Mouse (Mus musculus): ENCODE results near the gene Ndufs8. TPM values are rescaled to one million over a fixed set of nuclear protein-coding genes. Genes with fewer than 3 reads are reported as not detected.

Ndufs8 gene
- polyA plus RNA-seq, 1 experiment from 2014 or later = 225 TPM

DNA sequence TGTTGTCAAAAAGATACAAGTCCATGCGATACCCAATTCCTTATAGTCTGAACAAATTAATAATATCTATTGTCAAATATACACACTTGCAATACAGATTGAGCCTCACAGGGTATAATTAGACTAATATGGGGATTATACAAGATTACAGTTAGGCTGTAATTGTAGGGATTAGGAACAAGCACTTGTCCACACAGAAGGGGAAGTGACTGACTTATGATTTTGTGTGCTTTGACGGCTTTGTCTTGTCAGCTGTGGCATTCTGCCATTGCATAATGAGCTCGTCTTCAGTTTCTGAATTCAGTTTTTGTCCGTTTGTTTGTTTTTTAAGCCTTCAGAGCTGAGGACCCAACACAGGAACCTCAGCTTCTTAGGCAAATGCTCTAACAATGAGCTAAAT is 30.4 kb downstream of the Ndufs8 start:
- no peak for TF ChIP-seq EP300 (IDR thresholded peaks at IDR 0.05)
- no peak for TF ChIP-seq CTCF (IDR thresholded peaks at IDR 0.05)
- peaks cover 21% of the 10 kb centered on the region; the same call in 1 of the 2 replicates for H3K4me1 ChIP-seq (ENCODE audit: insufficient read depth, low read depth, low read length)
- H3K27ac ChIP-seq (ENCODE audit: low read length) = no peak overlapping the region
- no peak overlapping the region for H3K4me2 ChIP-seq (replicated peaks; ENCODE audit: low read depth, low read length)
- peak; percentile 44 for DNase-seq (ENCODE audit: low spot score)
- no peaks in the 10 kb centered on the region for H3K36me3 ChIP-seq (ENCODE audit: insufficient read depth, low read length)
- H3K9ac ChIP-seq (replicated peaks; ENCODE audit: low read depth) = no peak overlapping the region
- WGBS = 57% methylated on average over 4 of the region's 4 CpGs
- no peak for ATAC-seq
- no peaks in the 10 kb centered on the region for H3K27me3 ChIP-seq (replicated peaks; ENCODE audit: insufficient read depth, low read length)
- no peaks in the 10 kb centered on the region for H3K9me3 ChIP-seq (ENCODE audit: low read length)
- H3K4me3 ChIP-seq (ENCODE audit: low read depth, low read length) = no peak overlapping the region

DNA sequence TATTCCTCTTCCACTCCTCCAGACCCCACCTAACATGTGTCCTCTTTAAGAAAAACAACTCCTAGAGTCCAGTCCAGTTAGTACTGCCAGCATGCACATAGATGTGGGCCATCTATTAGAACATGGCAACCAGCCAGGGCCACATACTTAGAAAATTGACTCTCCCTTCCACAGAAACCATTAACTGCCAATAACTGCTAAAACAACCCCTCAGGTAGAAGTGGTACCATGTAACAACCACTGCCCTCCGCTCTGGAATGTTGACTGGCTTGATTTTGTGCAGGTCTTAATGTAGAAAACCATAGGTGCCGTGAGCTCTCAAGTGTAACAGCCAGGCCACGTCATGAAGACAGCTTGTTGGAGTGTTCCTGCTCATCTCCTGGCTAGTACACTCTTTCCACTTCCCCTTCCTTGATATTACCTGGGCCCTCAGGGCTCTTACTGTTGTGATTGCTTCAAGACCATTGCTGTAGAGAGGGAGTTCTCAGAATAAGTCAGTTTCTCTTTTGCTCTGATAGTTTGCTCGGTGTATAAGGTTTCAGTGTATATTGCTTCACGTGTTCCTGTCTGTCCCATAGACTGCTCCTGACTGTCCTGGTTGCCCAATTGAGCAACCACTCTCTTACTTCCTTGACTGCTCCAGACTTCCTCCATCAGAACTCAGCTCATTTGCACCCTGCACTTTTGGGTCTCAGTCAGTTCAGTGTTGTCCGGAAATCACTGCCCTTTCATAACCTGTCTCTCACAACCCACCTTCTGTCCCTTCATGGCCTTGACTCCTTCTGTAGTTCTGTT is 32.3 kb downstream of the Ndufs8 start:
- TF ChIP-seq EP300 (IDR thresholded peaks at IDR 0.05) = peak; percentile 28
- TF ChIP-seq CTCF (IDR thresholded peaks at IDR 0.05) = no peak
- Histone ChIP-seq H3K4me3 (ENCODE audit: low read depth, low read length) (no peak overlapping the region), H3K4me2 (replicated peaks; ENCODE audit: low read depth, low read length) (no peak overlapping the region; the same call in 1 of the 2 replicates), H3K27ac (ENCODE audit: low read length) (peak overlapping the region; percentile 32), H3K9me3 (ENCODE audit: low read length) (no peaks in the 10 kb centered on the region), H3K27me3 (replicated peaks; ENCODE audit: insufficient read depth, low read length) (no peaks in the 10 kb centered on the region), H3K9ac (replicated peaks; ENCODE audit: low read depth) (no peak overlapping the region), H3K4me1 (ENCODE audit: insufficient read depth, low read depth, low read length) (peaks cover 21% of the 10 kb centered on the region; the same call in 1 of the 2 replicates), H3K36me3 (ENCODE audit: insufficient read depth, low read length) (no peaks in the 10 kb centered on the region)
- 45% methylated on average over 6 of the region's 6 CpGs for WGBS
- ATAC-seq (peak; percentile 76), DNase-seq (ENCODE audit: low spot score) (peak; percentile 80)

DNA sequence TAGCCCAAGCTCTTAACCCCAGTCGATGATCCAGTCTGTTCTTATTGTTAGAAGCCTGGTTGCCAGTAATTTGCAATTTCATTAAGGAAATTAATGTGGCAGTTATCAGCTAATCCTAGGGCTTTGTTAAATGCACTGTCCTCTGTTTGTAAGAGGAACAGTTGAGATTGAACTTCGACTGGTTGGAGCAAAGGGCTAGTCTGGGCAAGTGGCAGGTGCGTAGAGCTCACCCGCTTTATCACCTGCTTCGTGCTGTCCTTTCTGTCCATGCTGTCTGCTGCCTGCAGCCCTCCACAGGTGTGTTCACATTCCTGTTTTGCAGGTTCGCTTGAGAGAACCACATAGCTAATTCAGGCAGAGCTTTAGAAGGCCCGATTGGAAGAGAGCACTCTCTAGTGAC is 37.5 kb downstream of the Ndufs8 start:
- TF ChIP-seq CTCF (IDR thresholded peaks at IDR 0.05) = no peak
- TF ChIP-seq EP300 (IDR thresholded peaks at IDR 0.05) = no peak
- Histone ChIP-seq H3K9ac (replicated peaks; ENCODE audit: low read depth) (no peak overlapping the region), H3K27me3 (replicated peaks; ENCODE audit: insufficient read depth, low read length) (no peaks in the 10 kb centered on the region), H3K36me3 (ENCODE audit: insufficient read depth, low read length) (no peaks in the 10 kb centered on the region), H3K27ac (ENCODE audit: low read length) (no peak overlapping the region), H3K4me1 (ENCODE audit: insufficient read depth, low read depth, low read length) (peaks cover 5% of the 10 kb centered on the region; the same call in 1 of the 2 replicates), H3K4me3 (ENCODE audit: low read depth, low read length) (no peak overlapping the region), H3K9me3 (ENCODE audit: low read length) (no peaks in the 10 kb centered on the region), H3K4me2 (replicated peaks; ENCODE audit: low read depth, low read length) (no peak overlapping the region)
- ATAC-seq (0 out of 2 replicates have a peak, but pooled peaks have one; percentile 12), DNase-seq (ENCODE audit: low spot score) (peak; percentile 22)
- WGBS = 61% methylated on average over 7 of the region's 7 CpGs

DNA sequence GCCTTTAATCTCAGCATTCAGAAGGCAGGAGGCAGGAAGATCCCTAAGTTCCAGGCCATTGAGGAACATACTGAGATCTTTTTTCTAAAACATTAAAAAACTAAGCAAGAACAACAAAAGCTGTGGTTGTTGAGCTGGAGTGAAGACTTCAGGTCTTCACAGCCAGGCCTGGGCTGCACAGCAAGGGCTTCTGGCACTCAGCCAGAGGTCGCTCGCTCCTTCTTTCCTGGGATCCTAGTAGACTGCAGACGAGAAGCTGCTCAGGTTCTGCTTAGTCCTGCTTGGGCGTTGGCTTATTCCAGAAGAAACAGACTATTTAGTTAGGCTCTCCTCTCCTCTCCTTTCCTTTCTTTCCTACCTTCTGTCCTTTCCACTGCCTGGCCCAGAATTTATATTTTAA is 40.2 kb downstream of the Ndufs8 start:
- Histone ChIP-seq H3K4me3 (ENCODE audit: low read depth, low read length) (no peak overlapping the region), H3K27me3 (replicated peaks; ENCODE audit: insufficient read depth, low read length) (no peaks in the 10 kb centered on the region), H3K9ac (replicated peaks; ENCODE audit: low read depth) (no peak overlapping the region), H3K27ac (ENCODE audit: low read length) (no peak overlapping the region), H3K4me2 (replicated peaks; ENCODE audit: low read depth, low read length) (no peak overlapping the region), H3K36me3 (ENCODE audit: insufficient read depth, low read length) (no peaks in the 10 kb centered on the region), H3K9me3 (ENCODE audit: low read length) (no peaks in the 10 kb centered on the region), H3K4me1 (ENCODE audit: insufficient read depth, low read depth, low read length) (peaks cover 3% of the 10 kb centered on the region; the same call in 1 of the 2 replicates)
- DNase-seq (ENCODE audit: low spot score) (peak; percentile 29), ATAC-seq (no peak)
- 43% methylated on average over 4 of the region's 4 CpGs for WGBS
- TF ChIP-seq EP300 (IDR thresholded peaks at IDR 0.05) (no peak), CTCF (IDR thresholded peaks at IDR 0.05) (no peak)

DNA sequence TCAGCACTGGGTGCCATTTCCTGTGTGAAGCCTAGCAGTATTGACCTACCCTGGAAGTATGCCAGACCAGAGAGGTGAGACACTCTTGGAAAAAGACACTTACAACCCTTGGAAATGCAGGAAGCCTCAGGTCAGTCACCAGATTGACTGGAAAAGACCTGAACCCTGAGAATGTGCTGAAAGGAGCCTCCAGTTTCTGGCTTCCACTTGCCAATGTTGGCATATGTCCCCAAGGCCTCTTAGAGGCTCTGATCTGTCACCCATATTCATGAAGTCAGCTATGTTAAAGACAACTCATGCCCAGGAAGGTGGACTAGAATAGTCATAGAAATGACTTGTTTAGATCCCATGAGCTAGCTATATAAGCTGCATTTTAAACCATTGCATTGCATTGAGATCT is 41.1 kb downstream of the Ndufs8 start:
- ATAC-seq (no peak), DNase-seq (ENCODE audit: low spot score) (no peak)
- Histone ChIP-seq H3K27me3 (replicated peaks; ENCODE audit: insufficient read depth, low read length) (no peaks in the 10 kb centered on the region), H3K27ac (ENCODE audit: low read length) (no peak overlapping the region), H3K4me1 (ENCODE audit: insufficient read depth, low read depth, low read length) (peaks cover 3% of the 10 kb centered on the region; the same call in 1 of the 2 replicates), H3K9ac (replicated peaks; ENCODE audit: low read depth) (no peak overlapping the region), H3K4me2 (replicated peaks; ENCODE audit: low read depth, low read length) (no peak overlapping the region), H3K9me3 (ENCODE audit: low read length) (no peaks in the 10 kb centered on the region), H3K4me3 (ENCODE audit: low read depth, low read length) (no peak overlapping the region), H3K36me3 (ENCODE audit: insufficient read depth, low read length) (no peaks in the 10 kb centered on the region)
- TF ChIP-seq CTCF (IDR thresholded peaks at IDR 0.05) (no peak), EP300 (IDR thresholded peaks at IDR 0.05) (no peak)

DNA sequence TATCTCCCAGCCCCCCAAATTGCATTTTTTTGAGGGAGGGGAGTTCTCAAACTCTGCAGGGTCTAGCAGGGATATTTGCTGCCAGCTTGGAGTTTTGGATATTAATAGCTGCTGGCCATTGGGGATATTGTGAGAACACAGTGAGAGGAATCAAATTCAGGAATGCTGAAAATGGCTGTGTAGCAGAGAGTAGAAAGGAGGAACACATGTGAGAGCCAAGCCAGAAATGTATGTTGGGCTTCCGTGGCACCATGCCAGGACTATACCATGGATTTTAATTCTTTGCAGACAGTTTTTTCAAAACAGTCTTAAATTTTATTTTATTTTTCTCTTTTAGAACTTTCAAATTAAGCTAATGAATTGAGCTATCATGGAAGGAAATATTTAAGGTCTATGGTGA is 44.3 kb downstream of the Ndufs8 start:
- no peak for DNase-seq (ENCODE audit: low spot score)
- Histone ChIP-seq H3K36me3 (ENCODE audit: insufficient read depth, low read length) (no peaks in the 10 kb centered on the region), H3K4me1 (ENCODE audit: insufficient read depth, low read depth, low read length) (no peaks in the 10 kb centered on the region), H3K27ac (ENCODE audit: low read length) (no peak overlapping the region), H3K9me3 (ENCODE audit: low read length) (no peaks in the 10 kb centered on the region), H3K27me3 (replicated peaks; ENCODE audit: insufficient read depth, low read length) (no peaks in the 10 kb centered on the region), H3K4me3 (ENCODE audit: low read depth, low read length) (no peak overlapping the region), H3K9ac (replicated peaks; ENCODE audit: low read depth) (no peak overlapping the region), H3K4me2 (replicated peaks; ENCODE audit: low read depth, low read length) (no peak overlapping the region)
- no peak for TF ChIP-seq CTCF (IDR thresholded peaks at IDR 0.05)
- no peak for TF ChIP-seq EP300 (IDR thresholded peaks at IDR 0.05)
- 58% methylated on average over 1 of the region's 1 CpGs for WGBS
- ATAC-seq = no peak
